Mouse (Mus musculus) midbrain, embryonic 16.5 days (tissue): ENCODE measurements at regions not wholly inside any gene's neighbourhood (a gene's known extent, or its start where the extent isn't known, plus 50 kb on each side); places are given as distances from the start of the nearest gene placed in this dataset.

ENCODE experiments used
- ATAC-seq: fragments of 200-750 bp; cut with Nextera tagmentation; 2 replicates; pipeline ENCODE4 v1.8.0; 2017; ENCODE audit warnings: moderate TSS enrichment
- H3K27ac ChIP-seq: fragments of 300-500 bp; sonication (generic); 2 replicates; pipeline ENCODE4 v1.5.1; 2014; ENCODE audit warnings: mild to moderate bottlenecking, low read length, mixed read lengths
- H3K27me3 ChIP-seq: fragments of 300-500 bp; sonication (generic); 2 replicates; pipeline ENCODE4 v1.6.1; 2014; ENCODE audit warnings: low read depth, low read length, mixed read lengths; ENCODE audit not compliant: control insufficient read depth, insufficient read depth
- H3K36me3 ChIP-seq: fragments of 300-500 bp; sonication (generic); 2 replicates; pipeline ENCODE4 v1.6.1; 2014; ENCODE audit warnings: mild to moderate bottlenecking, low read length, moderate library complexity, mixed read lengths; ENCODE audit not compliant: control insufficient read depth, insufficient read depth
- H3K4me1 ChIP-seq: fragments of 300-500 bp; sonication (generic); 2 replicates; pipeline ENCODE4 v1.6.1; 2014; ENCODE audit warnings: mild to moderate bottlenecking, low read length, mixed read lengths; ENCODE audit not compliant: control insufficient read depth, insufficient read depth
- H3K4me2 ChIP-seq: fragments of 300-500 bp; sonication (generic); 2 replicates; pipeline ENCODE4 v1.6.1; 2014; ENCODE audit warnings: mild to moderate bottlenecking, low read length, mixed read lengths
- H3K4me3 ChIP-seq: fragments of 300-500 bp; sonication (generic); 2 replicates; pipeline ENCODE4 v1.5.1; 2014; ENCODE audit warnings: low read depth, mild to moderate bottlenecking, low read length, moderate library complexity, mixed read lengths
- H3K9ac ChIP-seq: fragments of 300-500 bp; sonication (generic); 2 replicates; pipeline ENCODE4 v1.6.1; 2014; ENCODE audit warnings: low read depth, low read length, mixed read lengths
- H3K9me3 ChIP-seq: fragments of 300-500 bp; sonication (generic); replicated peaks from 2 replicates; pipeline ENCODE4 v1.6.1; 2014; ENCODE audit warnings: mild to moderate bottlenecking, low read length, mixed read lengths; ENCODE audit not compliant: control insufficient read depth, poor library complexity, severe bottlenecking
- WGBS: fragments of 180-500 bp; shearing (Covaris S2); extraction: QIAGEN DNeasy Blood & Tissue Kit; methylation state at CpG from one replicate; pipeline ENCODE4 v1.1.7; 2014; 5-methylcytosine and 5-hydroxymethylcytosine counted together

- H3K4me2 ChIP-seq, result no peak overlapping the region
- H3K4me1 ChIP-seq, result no peaks in the 10 kb centered on the region
- 92% methylated on average over 13 of the region's 13 CpGs for WGBS
- no peak overlapping the region for H3K27ac ChIP-seq
- no peaks in the 10 kb centered on the region for H3K36me3 ChIP-seq
- ATAC-seq, result no peak
- no peaks in the 10 kb centered on the region for H3K27me3 ChIP-seq
- H3K9me3 ChIP-seq, result no peaks in the 10 kb centered on the region
- H3K9ac ChIP-seq, result no peak overlapping the region
- H3K4me3 ChIP-seq, result no peak overlapping the region
Measured at GRCm38 (mm10) chr17:49281344-49281743, 146.8 kb upstream of the Mocs1 start.

GRCm38 (mm10) chr17:49282498-49282897 is 145.7 kb upstream of the Mocs1 start:
- H3K9me3 ChIP-seq, result no peaks in the 10 kb centered on the region
- no peak overlapping the region for H3K27ac ChIP-seq
- no peak overlapping the region for H3K9ac ChIP-seq
- ATAC-seq, result no peak
- H3K4me1 ChIP-seq, result no peaks in the 10 kb centered on the region
- H3K4me2 ChIP-seq, result no peak overlapping the region
- no peaks in the 10 kb centered on the region for H3K27me3 ChIP-seq
- no peak overlapping the region for H3K4me3 ChIP-seq
- no peaks in the 10 kb centered on the region for H3K36me3 ChIP-seq
- WGBS, result 81% methylated on average over 10 of the region's 10 CpGs

- Histone ChIP-seq H3K9ac (no peak overlapping the region), H3K4me3 (no peak overlapping the region), H3K4me1 (no peaks in the 10 kb centered on the region), H3K27ac (no peak overlapping the region), H3K27me3 (no peaks in the 10 kb centered on the region), H3K36me3 (no peaks in the 10 kb centered on the region), H3K9me3 (no peaks in the 10 kb centered on the region), H3K4me2 (no peak overlapping the region)
- ATAC-seq, result no peak
- WGBS, result 89% methylated on average over 5 of the region's 5 CpGs
Measured at GRCm38 (mm10) chr17:49283491-49283890, 144.7 kb upstream of the Mocs1 start.

GRCm38 (mm10) chr17:49291636-49292035 is 136.5 kb upstream of the Mocs1 start:
- Histone ChIP-seq H3K9me3 (peaks cover 3% of the 10 kb centered on the region; the same call in 1 of the 2 replicates), H3K27me3 (no peaks in the 10 kb centered on the region), H3K4me2 (no peak overlapping the region), H3K36me3 (no peaks in the 10 kb centered on the region), H3K4me3 (no peak overlapping the region), H3K27ac (no peak overlapping the region), H3K9ac (no peak overlapping the region), H3K4me1 (no peaks in the 10 kb centered on the region)
- WGBS, result 72% methylated on average over 3 of the region's 3 CpGs
- no peak for ATAC-seq

GRCm38 (mm10) chr17:49304461-49304860 is 123.7 kb upstream of the Mocs1 start:
- Histone ChIP-seq H3K4me1 (peaks cover 6% of the 10 kb centered on the region), H3K9me3 (no peaks in the 10 kb centered on the region), H3K4me3 (no peak overlapping the region), H3K4me2 (no peak overlapping the region), H3K27me3 (no peaks in the 10 kb centered on the region), H3K36me3 (no peaks in the 10 kb centered on the region), H3K9ac (no peak overlapping the region), H3K27ac (no peak overlapping the region)
- ATAC-seq, result no peak
- WGBS, result 65% methylated on average over 3 of the region's 3 CpGs

GRCm38 (mm10) chr17:49305116-49305515 is 123.0 kb upstream of the Mocs1 start:
- no peak for ATAC-seq
- no peaks in the 10 kb centered on the region for H3K9me3 ChIP-seq
- H3K27me3 ChIP-seq, result no peaks in the 10 kb centered on the region
- no peak overlapping the region for H3K4me2 ChIP-seq
- H3K4me1 ChIP-seq, result peaks cover 7% of the 10 kb centered on the region
- WGBS, result 89% methylated on average over 6 of the region's 6 CpGs
- H3K9ac ChIP-seq, result no peak overlapping the region
- H3K27ac ChIP-seq, result no peak overlapping the region
- H3K36me3 ChIP-seq, result no peaks in the 10 kb centered on the region
- no peak overlapping the region for H3K4me3 ChIP-seq

- Histone ChIP-seq H3K9ac (peak overlapping the region; percentile 1; the same call in 1 of the 2 replicates), H3K4me1 (peaks cover 7% of the 10 kb centered on the region), H3K36me3 (no peaks in the 10 kb centered on the region), H3K9me3 (no peaks in the 10 kb centered on the region), H3K4me2 (peak overlapping the region; percentile 42), H3K4me3 (peak overlapping the region; percentile 11; the same call in 1 of the 2 replicates), H3K27ac (peak overlapping the region; percentile 67), H3K27me3 (no peaks in the 10 kb centered on the region)
- WGBS, result 15% methylated on average over 5 of the region's 5 CpGs
- ATAC-seq, result peak; percentile 97
Measured at GRCm38 (mm10) chr17:49309079-49309478, 119.1 kb upstream of the Mocs1 start.

GRCm38 (mm10) chr17:49314196-49314595 is 114.0 kb upstream of the Mocs1 start:
- Histone ChIP-seq H3K9ac (no peak overlapping the region), H3K27me3 (no peaks in the 10 kb centered on the region), H3K4me1 (peaks cover 4% of the 10 kb centered on the region), H3K4me3 (no peak overlapping the region), H3K4me2 (no peak overlapping the region), H3K9me3 (no peaks in the 10 kb centered on the region), H3K27ac (no peak overlapping the region), H3K36me3 (no peaks in the 10 kb centered on the region)
- 83% methylated on average over 2 of the region's 2 CpGs for WGBS
- no peak for ATAC-seq

GRCm38 (mm10) chr17:49327524-49327923 is 100.6 kb upstream of the Mocs1 start:
- Histone ChIP-seq H3K27me3 (no peaks in the 10 kb centered on the region), H3K4me1 (no peaks in the 10 kb centered on the region), H3K9me3 (no peaks in the 10 kb centered on the region), H3K4me2 (no peak overlapping the region), H3K36me3 (no peaks in the 10 kb centered on the region), H3K4me3 (no peak overlapping the region), H3K27ac (no peak overlapping the region), H3K9ac (no peak overlapping the region)
- WGBS, result 39% methylated on average over 4 of the region's 4 CpGs
- ATAC-seq, result no peak

- 84% methylated on average over 5 of the region's 5 CpGs for WGBS
- ATAC-seq, result no peak
- no peak overlapping the region for H3K9ac ChIP-seq
- no peaks in the 10 kb centered on the region for H3K36me3 ChIP-seq
- no peak overlapping the region for H3K4me3 ChIP-seq
- no peak overlapping the region for H3K4me2 ChIP-seq
- H3K27ac ChIP-seq, result no peak overlapping the region
- H3K9me3 ChIP-seq, result no peaks in the 10 kb centered on the region
- H3K4me1 ChIP-seq, result no peaks in the 10 kb centered on the region
- no peaks in the 10 kb centered on the region for H3K27me3 ChIP-seq
Measured at GRCm38 (mm10) chr17:49335318-49335717, 92.8 kb upstream of the Mocs1 start.
